Mouse (Mus musculus) forebrain, postnatal 0 days (tissue): Measurements from ENCODE around the gene D430041D05Rik. TPM values are rescaled to one million over a fixed set of nuclear protein-coding genes. Genes with fewer than 3 reads are reported as not detected.
"Not testable (repeated sequence)": the region's sequence is repeated elsewhere in the genome, so short reads cannot be mapped to it uniquely, and the experiment has no call there.

Source experiments
- ATAC-seq: fragments of 200-750 bp; cut with Nextera tagmentation; 2 replicates; pipeline ENCODE4 v1.8.0; 2017; ENCODE audit warnings: mild to moderate bottlenecking, moderate library complexity
- DNase-seq: peaks from one replicate; pipeline ENCODE4 v3.0.0-alpha.2; 2015
- H3K27ac ChIP-seq: fragments of 300-500 bp; sonication (generic); 2 replicates; pipeline ENCODE4 v1.5.1; 2014; ENCODE audit warnings: low read depth, mild to moderate bottlenecking, antibody characterized with exemption, low read length, moderate library complexity, mixed read lengths
- H3K27me3 ChIP-seq: fragments of 300-500 bp; sonication (generic); 2 replicates; pipeline ENCODE4 v1.6.1; 2014; ENCODE audit warnings: mild to moderate bottlenecking, low read length, mixed read lengths; ENCODE audit not compliant: insufficient read depth
- H3K36me3 ChIP-seq: fragments of 300-500 bp; sonication (generic); 2 replicates; pipeline ENCODE4 v1.6.1; 2014; ENCODE audit warnings: mild to moderate bottlenecking, moderate library complexity; ENCODE audit not compliant: insufficient read depth
- H3K4me1 ChIP-seq: fragments of 300-500 bp; sonication (generic); 2 replicates; pipeline ENCODE4 v1.6.1; 2014; ENCODE audit warnings: antibody characterized with exemption; ENCODE audit not compliant: insufficient read depth
- H3K4me2 ChIP-seq: fragments of 300-500 bp; sonication (generic); 2 replicates; pipeline ENCODE4 v1.6.1; 2014; ENCODE audit warnings: low read depth, mild to moderate bottlenecking, moderate library complexity
- H3K4me3 ChIP-seq: fragments of 300-500 bp; sonication (generic); 2 replicates; pipeline ENCODE4 v1.5.1; 2014; ENCODE audit warnings: low read depth, low read length, mixed read lengths
- H3K9ac ChIP-seq: fragments of 300-500 bp; sonication (generic); 2 replicates; pipeline ENCODE4 v1.6.1; 2014; ENCODE audit warnings: mild to moderate bottlenecking
- H3K9me3 ChIP-seq: fragments of 300-500 bp; sonication (generic); 2 replicates; pipeline ENCODE4 v1.6.1; 2016; ENCODE audit warnings: low read length
- CTCF ChIP-seq: sonication (generic); IDR thresholded peaks from 2 replicates; pipeline ENCODE4 v1.5.1; 2016; ENCODE audit warnings: antibody characterized with exemption, control low read depth, low read depth
- WGBS: fragments of 180-500 bp; shearing (Covaris S2); extraction: QIAGEN DNeasy Blood & Tissue Kit; methylation state at CpG from one replicate; pipeline ENCODE4 v1.1.7; 2014; 5-methylcytosine and 5-hydroxymethylcytosine counted together
- polyA plus RNA-seq: library from polyadenylated mRNA; unstranded; fragments of >200 nt; fragmentation: Nextera tagmentation; extraction: Ambion mirVana; gene quantifications from 2 replicates; pipeline ENCODE4 v1.2.1, GENCODE M21; 2015
- total RNA-seq: library from RNA; depleted of rRNA; stranded (reverse); fragments of >200 nt; gene quantifications from 2 replicates; pipeline ENCODE4 v1.2.3, GENCODE M21; 2014

D430041D05Rik gene
- total and polyA plus RNA-seq, 2 experiments from 2014 or later: 11.1 to 58.9 TPM

- Histone ChIP-seq H3K9ac (no peak overlapping the region), H3K4me3 (no peak overlapping the region), H3K27ac (no peak overlapping the region), H3K4me2 (no peak overlapping the region), H3K9me3 (no peaks in the 10 kb centered on the region), H3K4me1 (no peaks in the 10 kb centered on the region), H3K36me3 (no peaks in the 10 kb centered on the region), H3K27me3 (no peaks in the 10 kb centered on the region)
- no peak for ATAC-seq
- WGBS: 50% methylated on average over 1 of the region's 1 CpGs
- TF ChIP-seq CTCF: no peak
- DNase-seq: no peak
Observed at GRCm38 (mm10) chr2:104099946-104100345, 310.9 kb downstream of the D430041D05Rik start.

GRCm38 (mm10) chr2:104099231-104099585, 311.6 kb downstream of the D430041D05Rik start:
- DNase-seq (no peak), ATAC-seq (no peak)
- no peak overlapping the region for H3K27ac ChIP-seq
- H3K4me2 ChIP-seq: no peak overlapping the region
- no peaks in the 10 kb centered on the region for H3K27me3 ChIP-seq
- WGBS: 97% methylated on average over 2 of the region's 2 CpGs
- no peak overlapping the region for H3K9ac ChIP-seq
- no peaks in the 10 kb centered on the region for H3K4me1 ChIP-seq
- H3K4me3 ChIP-seq: no peak overlapping the region
- no peaks in the 10 kb centered on the region for H3K9me3 ChIP-seq
- no peak for TF ChIP-seq CTCF
- no peaks in the 10 kb centered on the region for H3K36me3 ChIP-seq

- TF ChIP-seq CTCF: no peak
- Histone ChIP-seq H3K4me3 (no peak overlapping the region), H3K9me3 (no peaks in the 10 kb centered on the region), H3K4me2 (no peak overlapping the region), H3K27me3 (no peaks in the 10 kb centered on the region), H3K9ac (no peak overlapping the region), H3K36me3 (no peaks in the 10 kb centered on the region), H3K27ac (no peak overlapping the region), H3K4me1 (no peaks in the 10 kb centered on the region)
- DNase-seq (no peak), ATAC-seq (no peak)
- 47% methylated on average over 3 of the region's 3 CpGs for WGBS
Observed at GRCm38 (mm10) chr2:104098529-104099230, 312.1 kb downstream of the D430041D05Rik start.

GRCm38 (mm10) chr2:104097396-104097795, 313.4 kb downstream of the D430041D05Rik start:
- H3K9me3 ChIP-seq, H3K36me3 ChIP-seq, H3K4me3 ChIP-seq, DNase-seq, H3K27ac ChIP-seq, H3K4me1 ChIP-seq, H3K4me2 ChIP-seq, H3K27me3 ChIP-seq, ATAC-seq, H3K9ac ChIP-seq: not testable (repeated sequence)
- WGBS: 95% methylated on average over 4 of the region's 4 CpGs

GRCm38 (mm10) chr2:104096796-104097195, 314.0 kb downstream of the D430041D05Rik start:
- not testable (repeated sequence) for H3K4me3 ChIP-seq, DNase-seq, H3K9ac ChIP-seq, ATAC-seq, H3K36me3 ChIP-seq, H3K27ac ChIP-seq, H3K27me3 ChIP-seq, H3K4me2 ChIP-seq, H3K9me3 ChIP-seq, H3K4me1 ChIP-seq
- WGBS: 59% methylated on average over 1 of the region's 1 CpGs

GRCm38 (mm10) chr2:104096256-104096655, 314.6 kb downstream of the D430041D05Rik start:
- Histone ChIP-seq H3K4me2 (peak overlapping the region; percentile 48), H3K36me3 (no peaks in the 10 kb centered on the region), H3K9me3 (no peaks in the 10 kb centered on the region), H3K4me3 (peak overlapping the region; percentile 24), H3K9ac (peak overlapping the region; percentile 42; the same call in 1 of the 2 replicates), H3K4me1 (no peaks in the 10 kb centered on the region), H3K27ac (peak overlapping the region; percentile 6; the same call in 1 of the 2 replicates), H3K27me3 (no peaks in the 10 kb centered on the region)
- ATAC-seq (peak; percentile 18; the same call in 1 of the 2 replicates), DNase-seq (no peak)
- TF ChIP-seq CTCF: no peak
- 41% methylated on average over 10 of the region's 10 CpGs for WGBS

GRCm38 (mm10) chr2:104095741-104096213, 315.0 kb downstream of the D430041D05Rik start, which contains the start of gene Cd59a:
TSS of gene Cd59a (plus strand) at chr2:104095801.
- H3K36me3 ChIP-seq: no peaks in the 10 kb centered on the region
- H3K4me2 ChIP-seq: peak within 1 kb of the TSS; percentile 48
- H3K4me3 ChIP-seq: peak within 1 kb of the TSS; percentile 24
- 6% methylated on average over 15 of the region's 15 CpGs for WGBS
- peak; percentile 50 for DNase-seq
- H3K9me3 ChIP-seq: no peaks in the 10 kb centered on the region
- no peaks in the 10 kb centered on the region for H3K27me3 ChIP-seq
- H3K9ac ChIP-seq: peak within 1 kb of the TSS; percentile 42; the same call in 1 of the 2 replicates
- TF ChIP-seq CTCF: no peak
- no peaks in the 10 kb centered on the region for H3K4me1 ChIP-seq
- ATAC-seq: peak; percentile 93
- H3K27ac ChIP-seq: peak within 1 kb of the TSS; percentile 6; the same call in 1 of the 2 replicates
